Mouse (Mus musculus): ENCODE measurements around the gene Idh3a.

GRCm38 (mm10) chr9:54571130-54571839 lies 14.8 kb upstream of the Idh3a start:
- TF ChIP-seq CTCF (IDR thresholded peaks at IDR 0.05; ENCODE audit: control insufficient read depth, insufficient read depth, insufficient read length): no peak
- TF ChIP-seq CEBPB (IDR thresholded peaks at IDR 0.05; ENCODE audit: low read depth): no peak
